Mouse (Mus musculus): ENCODE results near the gene Klra3.
"Not testable (repeated sequence)": the region's sequence is repeated elsewhere in the genome, so short reads cannot be mapped to it uniquely, and the experiment has no call there.

The Klra3 gene

GRCm38 (mm10) chr6:130337411-130337810 is at the start of gene Klra3:
Gene Klra3 (minus strand): TSS chr6:130337574.
- no peak for DNase-seq (ENCODE audit: low spot score)

- DNase-seq (ENCODE audit: low spot score): no peak
Observed at GRCm38 (mm10) chr6:130386750-130387149, 49.4 kb upstream of the Klra3 start, which contains the start of gene Klra1. Gene Klra1 (minus strand): TSS chr6:130386874.

GRCm38 (mm10) chr6:130385803-130386202 is 48.4 kb upstream of the Klra3 start:
- no peak for DNase-seq (ENCODE audit: low spot score)

- no peak for DNase-seq (ENCODE audit: low spot score)
Observed at GRCm38 (mm10) chr6:130382375-130382774, 45.0 kb upstream of the Klra3 start.

- not testable (repeated sequence) for DNase-seq (ENCODE audit: low spot score)
Observed at GRCm38 (mm10) chr6:130345381-130345780, 8.0 kb upstream of the Klra3 start.

GRCm38 (mm10) chr6:130341973-130342372 is 4.6 kb upstream of the Klra3 start:
- not testable (repeated sequence) for DNase-seq (ENCODE audit: low spot score)

- DNase-seq (ENCODE audit: low spot score): no peak
Observed at GRCm38 (mm10) chr6:130287984-130288649, 49.3 kb downstream of the Klra3 start.

- not testable (repeated sequence) for DNase-seq (ENCODE audit: low spot score)
Observed at GRCm38 (mm10) chr6:130281828-130282227, 55.5 kb downstream of the Klra3 start, which contains the start of gene Klra10. Gene Klra10 (minus strand): TSS chr6:130281928.

Measured in spleen, adult 12 weeks (tissue).